Mouse (Mus musculus): ENCODE data around the gene Nostrin. TPM values are rescaled to one million over a fixed set of nuclear protein-coding genes. Genes with fewer than 3 reads are reported as not detected.

Gene Nostrin
- polyA plus RNA-seq, 2 experiments: 5.0 to 10.0 TPM

- TF ChIP-seq EP300 (IDR thresholded peaks at IDR 0.05; ENCODE audit: low read depth) (no peak), CTCF (IDR thresholded peaks at IDR 0.05; ENCODE audit: low read depth) (no peak)
Observed at GRCm38 (mm10) chr2:69212652-69213051, 77.1 kb downstream of the Nostrin start.

GRCm38 (mm10) chr2:69215242-69215641 is 79.6 kb downstream of the Nostrin start:
- Histone ChIP-seq H3K9ac (replicated peaks) (no peak overlapping the region), H3K4me2 (ENCODE audit: low read depth) (no peak overlapping the region), H3K27me3 (ENCODE audit: control insufficient read depth, insufficient read depth, low read length) (no peaks in the 10 kb centered on the region), H3K27ac (no peak overlapping the region), H3K4me1 (replicated peaks; ENCODE audit: control insufficient read depth in 2 of 2, insufficient read depth in 2 of 2, low read length in 1 of 2) (no peaks in the 10 kb centered on the region), H3K36me3 (replicated peaks; ENCODE audit: control insufficient read depth, insufficient read depth, low read depth) (no peaks in the 10 kb centered on the region), H3K9me3 (ENCODE audit: control insufficient read depth, low read length) (no peaks in the 10 kb centered on the region), H3K4me3 (ENCODE audit: insufficient read depth in 1 of 2, low read depth in 2 of 2, low read length in 2 of 2) (no peak overlapping the region)
- 66% methylated on average over 7 of the region's 7 CpGs for WGBS (ENCODE audit: insufficient replicate concordance)
- DNase-seq (ENCODE audit: low read depth in 3 of 3, low spot score in 3 of 3): no peak
- TF ChIP-seq CTCF (IDR thresholded peaks at IDR 0.05; ENCODE audit: low read depth) (no peak), EP300 (IDR thresholded peaks at IDR 0.05; ENCODE audit: low read depth) (no peak)
- no peak for ATAC-seq (ENCODE audit: insufficient read depth)

More at GRCm38 (mm10) chr2:69212652-69213051, 77.1 kb downstream of the Nostrin start:
- Histone ChIP-seq H3K27ac (no peak overlapping the region), H3K4me3 (ENCODE audit: insufficient read depth in 1 of 2, low read depth in 2 of 2, low read length in 2 of 2) (no peak overlapping the region), H3K4me2 (ENCODE audit: low read depth) (no peak overlapping the region), H3K36me3 (replicated peaks; ENCODE audit: control insufficient read depth, insufficient read depth, low read depth) (no peaks in the 10 kb centered on the region), H3K27me3 (ENCODE audit: control insufficient read depth, insufficient read depth, low read length) (no peaks in the 10 kb centered on the region), H3K4me1 (replicated peaks; ENCODE audit: control insufficient read depth in 2 of 2, insufficient read depth in 2 of 2, low read length in 1 of 2) (no peaks in the 10 kb centered on the region), H3K9me3 (ENCODE audit: control insufficient read depth, low read length) (no peaks in the 10 kb centered on the region), H3K9ac (replicated peaks) (no peak overlapping the region)
- no peak for ATAC-seq (ENCODE audit: insufficient read depth)
- 63% methylated on average over 10 of the region's 10 CpGs for WGBS (ENCODE audit: insufficient replicate concordance)
- DNase-seq (ENCODE audit: low read depth in 3 of 3, low spot score in 3 of 3): no peak

DNA sequence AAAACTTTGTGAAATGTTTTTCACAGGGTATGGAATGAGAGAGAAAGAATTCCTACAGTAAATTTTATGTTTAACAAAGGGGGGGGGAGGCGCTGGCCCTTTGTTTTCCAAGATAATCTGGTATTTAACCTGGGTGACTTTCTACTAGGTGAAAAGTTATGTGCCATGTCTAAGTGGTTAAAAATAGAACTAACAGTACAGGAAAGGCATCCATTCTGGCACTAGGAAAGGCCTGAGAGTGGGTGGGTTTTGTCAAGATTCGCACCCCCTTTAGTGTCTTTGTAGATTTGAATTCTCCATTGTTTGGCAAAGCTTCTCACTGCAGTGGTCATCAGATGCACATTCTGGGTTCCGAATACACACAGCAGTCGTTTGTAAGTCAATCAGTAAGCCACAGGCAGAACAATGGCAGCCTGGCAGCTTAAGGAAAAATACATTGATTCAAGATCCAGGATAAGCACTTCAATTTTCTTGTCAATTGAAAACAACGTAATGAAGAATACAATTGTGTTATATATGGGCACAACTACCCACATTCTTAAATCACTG is 86.3 kb downstream of the Nostrin start:
- no peaks in the 10 kb centered on the region for H3K27me3 ChIP-seq (ENCODE audit: control insufficient read depth, insufficient read depth, low read length)
- no peak for TF ChIP-seq CTCF (IDR thresholded peaks at IDR 0.05; ENCODE audit: low read depth)
- TF ChIP-seq EP300 (IDR thresholded peaks at IDR 0.05; ENCODE audit: low read depth): no peak
- WGBS (ENCODE audit: insufficient replicate concordance): 47% methylated on average over 5 of the region's 5 CpGs

DNA sequence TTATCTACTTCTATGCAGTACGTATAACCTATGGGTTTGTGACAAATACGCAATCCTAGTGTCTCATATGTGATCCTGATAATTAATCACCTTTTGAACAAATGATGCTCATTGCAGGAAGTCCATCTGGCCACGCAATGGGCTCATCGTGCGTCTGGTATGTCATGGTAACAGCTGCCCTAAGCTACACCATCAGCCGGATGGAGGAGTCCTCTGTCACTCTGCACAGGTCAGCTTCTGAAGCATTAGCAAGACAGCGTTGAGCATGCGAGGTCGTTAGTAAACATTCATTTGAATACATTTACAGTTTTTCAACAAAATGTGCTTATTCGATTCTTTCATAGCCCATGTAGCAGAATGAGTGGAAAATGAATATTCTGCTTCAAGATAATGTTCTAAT is 87.2 kb downstream of the Nostrin start:
- Histone ChIP-seq H3K4me3 (ENCODE audit: insufficient read depth in 1 of 2, low read depth in 2 of 2, low read length in 2 of 2) (no peak overlapping the region), H3K9me3 (ENCODE audit: control insufficient read depth, low read length) (no peaks in the 10 kb centered on the region), H3K4me2 (ENCODE audit: low read depth) (no peak overlapping the region), H3K4me1 (replicated peaks; ENCODE audit: control insufficient read depth in 2 of 2, insufficient read depth in 2 of 2, low read length in 1 of 2) (no peaks in the 10 kb centered on the region), H3K9ac (replicated peaks) (no peak overlapping the region), H3K36me3 (replicated peaks; ENCODE audit: control insufficient read depth, insufficient read depth, low read depth) (no peaks in the 10 kb centered on the region), H3K27me3 (ENCODE audit: control insufficient read depth, insufficient read depth, low read length) (no peaks in the 10 kb centered on the region), H3K27ac (no peak overlapping the region)
- no peak for ATAC-seq (ENCODE audit: insufficient read depth)
- no peak for DNase-seq (ENCODE audit: low read depth in 3 of 3, low spot score in 3 of 3)
- 65% methylated on average over 10 of the region's 10 CpGs for WGBS (ENCODE audit: insufficient replicate concordance)
- no peak for TF ChIP-seq CTCF (IDR thresholded peaks at IDR 0.05; ENCODE audit: low read depth)
- no peak for TF ChIP-seq EP300 (IDR thresholded peaks at IDR 0.05; ENCODE audit: low read depth)

More for the DNA sequence above, 86.3 kb downstream of the Nostrin start:
- Histone ChIP-seq H3K9me3 (ENCODE audit: control insufficient read depth, low read length) (no peaks in the 10 kb centered on the region), H3K4me3 (ENCODE audit: insufficient read depth in 1 of 2, low read depth in 2 of 2, low read length in 2 of 2) (no peak overlapping the region), H3K4me1 (replicated peaks; ENCODE audit: control insufficient read depth in 2 of 2, insufficient read depth in 2 of 2, low read length in 1 of 2) (no peaks in the 10 kb centered on the region), H3K4me2 (ENCODE audit: low read depth) (no peak overlapping the region), H3K36me3 (replicated peaks; ENCODE audit: control insufficient read depth, insufficient read depth, low read depth) (no peaks in the 10 kb centered on the region), H3K27ac (no peak overlapping the region), H3K9ac (replicated peaks) (no peak overlapping the region)
- no peak for DNase-seq (ENCODE audit: low read depth in 3 of 3, low spot score in 3 of 3)
- ATAC-seq (ENCODE audit: insufficient read depth): no peak

DNA sequence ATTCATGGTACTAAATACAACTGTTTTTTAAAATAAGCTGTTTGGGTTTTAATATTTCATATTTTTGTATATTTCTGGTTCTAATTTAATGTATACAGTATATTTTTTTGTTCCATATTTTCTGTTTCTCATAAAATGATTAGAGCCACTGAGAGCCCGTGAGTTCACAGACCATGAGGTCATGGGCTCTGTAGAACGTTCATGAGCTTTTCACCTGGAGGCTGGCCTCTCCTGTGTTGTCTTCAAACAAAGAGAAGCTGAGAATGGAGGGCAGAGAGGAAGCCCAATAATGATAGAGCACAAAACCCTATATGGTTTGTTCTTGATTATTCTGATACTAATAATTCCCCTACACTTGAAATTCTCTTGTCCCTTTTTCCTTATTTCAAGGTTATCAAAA is 89.1 kb downstream of the Nostrin start:
- no peak for TF ChIP-seq EP300 (IDR thresholded peaks at IDR 0.05; ENCODE audit: low read depth)
- TF ChIP-seq CTCF (IDR thresholded peaks at IDR 0.05; ENCODE audit: low read depth): no peak
- 32% methylated on average over 2 of the region's 2 CpGs for WGBS (ENCODE audit: insufficient replicate concordance)
- no peak for DNase-seq (ENCODE audit: low read depth in 3 of 3, low spot score in 3 of 3)

More for the DNA sequence above, 89.1 kb downstream of the Nostrin start:
- Histone ChIP-seq H3K36me3 (replicated peaks; ENCODE audit: control insufficient read depth, insufficient read depth, low read depth) (no peaks in the 10 kb centered on the region), H3K27ac (no peak overlapping the region), H3K4me2 (ENCODE audit: low read depth) (no peak overlapping the region), H3K9me3 (ENCODE audit: control insufficient read depth, low read length) (no peaks in the 10 kb centered on the region), H3K9ac (replicated peaks) (no peak overlapping the region), H3K27me3 (ENCODE audit: control insufficient read depth, insufficient read depth, low read length) (no peaks in the 10 kb centered on the region), H3K4me1 (replicated peaks; ENCODE audit: control insufficient read depth in 2 of 2, insufficient read depth in 2 of 2, low read length in 1 of 2) (no peaks in the 10 kb centered on the region), H3K4me3 (ENCODE audit: insufficient read depth in 1 of 2, low read depth in 2 of 2, low read length in 2 of 2) (no peak overlapping the region)
- no peak for ATAC-seq (ENCODE audit: insufficient read depth)
